Mouse (Mus musculus) spleen, postnatal 14 days (tissue): ENCODE measurements around the gene Xrra1.
"Not testable (repeated sequence)": the region's sequence is repeated elsewhere in the genome, so short reads cannot be mapped to it uniquely, and the experiment has no call there.

Source experiments
- DNase-seq, 2 experiments: peaks; one replicate each; pipeline ENCODE4 v3.0.0; 2021 to 2022; ENCODE audit warnings: low spot score in 2 of 2

Xrra1 gene

DNA sequence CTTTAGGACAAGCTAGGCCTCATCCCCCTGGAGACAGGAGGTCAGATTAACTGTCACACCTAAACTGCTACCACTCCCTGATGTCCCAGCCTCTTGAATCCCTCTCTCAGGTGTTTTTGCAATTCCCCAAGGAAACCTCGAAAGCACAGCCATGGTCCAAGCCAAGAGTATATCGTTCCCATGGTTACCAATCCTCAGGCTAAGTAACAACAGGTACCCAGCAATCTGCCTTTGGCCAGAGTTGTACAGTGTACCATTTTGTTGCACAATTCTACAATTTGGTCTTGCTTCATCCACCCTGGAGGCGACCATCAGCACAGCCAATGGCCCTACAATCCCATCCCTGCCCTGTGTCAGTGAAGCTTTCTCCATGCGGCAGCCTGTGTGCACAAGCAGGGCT is 38.0 kb downstream of the Xrra1 start:
- DNase-seq, result no peak

DNA sequence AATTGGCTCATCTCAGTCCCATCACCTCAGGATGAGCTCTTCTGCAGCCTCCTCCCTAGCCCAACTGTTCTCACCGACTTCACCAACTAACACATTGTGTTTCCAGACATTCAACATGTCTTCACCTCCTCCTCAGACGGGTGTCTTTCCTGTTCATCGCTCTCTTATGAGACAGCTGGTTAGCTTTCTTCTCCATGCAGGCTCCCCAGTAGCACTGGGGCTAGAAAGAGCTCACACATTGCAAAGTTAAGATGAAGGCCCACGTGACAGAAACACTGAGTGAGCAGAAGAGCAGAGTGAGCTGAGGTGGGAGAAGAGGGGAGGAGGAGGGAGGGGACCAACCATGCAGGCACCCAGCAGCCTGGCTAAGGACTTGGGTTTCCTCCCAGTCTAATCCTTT is 43.3 kb downstream of the Xrra1 start:
- no peak for DNase-seq

DNA sequence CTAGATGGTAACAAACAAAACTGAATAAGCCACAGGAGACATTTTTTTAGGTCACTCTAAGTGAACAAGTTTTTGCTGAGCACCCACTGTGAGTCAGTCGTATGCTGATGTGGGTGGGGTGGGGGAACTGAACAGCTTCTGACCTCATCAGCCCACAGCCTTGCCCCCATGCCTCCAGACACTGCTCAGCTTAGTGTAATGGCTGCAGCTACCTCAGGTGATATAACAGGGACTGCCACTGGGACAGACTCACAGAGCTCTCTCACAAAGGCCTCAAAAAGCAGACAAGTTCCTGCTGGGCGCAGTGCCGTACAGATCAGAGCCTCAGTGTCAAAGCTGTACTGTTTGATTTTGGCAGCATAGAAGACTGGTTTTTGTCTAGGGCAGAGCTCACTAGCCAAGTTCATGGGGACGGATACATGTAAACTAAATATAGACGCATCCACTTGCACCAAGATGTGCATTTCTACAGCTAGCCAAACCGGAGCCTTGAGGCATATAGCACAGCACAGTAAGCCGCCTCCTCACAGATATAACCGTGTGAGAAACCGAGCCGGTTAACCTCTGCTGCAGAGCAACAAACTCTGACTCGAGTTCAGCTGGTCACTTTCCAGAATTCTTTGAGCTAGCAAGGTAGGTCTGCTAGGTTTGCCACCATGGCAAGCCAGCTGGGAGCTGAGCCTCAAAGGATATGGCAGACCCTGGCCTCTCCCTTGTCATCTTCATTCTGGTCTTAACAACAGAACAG is 44.2 kb downstream of the Xrra1 start:
- DNase-seq, result no peak

DNA sequence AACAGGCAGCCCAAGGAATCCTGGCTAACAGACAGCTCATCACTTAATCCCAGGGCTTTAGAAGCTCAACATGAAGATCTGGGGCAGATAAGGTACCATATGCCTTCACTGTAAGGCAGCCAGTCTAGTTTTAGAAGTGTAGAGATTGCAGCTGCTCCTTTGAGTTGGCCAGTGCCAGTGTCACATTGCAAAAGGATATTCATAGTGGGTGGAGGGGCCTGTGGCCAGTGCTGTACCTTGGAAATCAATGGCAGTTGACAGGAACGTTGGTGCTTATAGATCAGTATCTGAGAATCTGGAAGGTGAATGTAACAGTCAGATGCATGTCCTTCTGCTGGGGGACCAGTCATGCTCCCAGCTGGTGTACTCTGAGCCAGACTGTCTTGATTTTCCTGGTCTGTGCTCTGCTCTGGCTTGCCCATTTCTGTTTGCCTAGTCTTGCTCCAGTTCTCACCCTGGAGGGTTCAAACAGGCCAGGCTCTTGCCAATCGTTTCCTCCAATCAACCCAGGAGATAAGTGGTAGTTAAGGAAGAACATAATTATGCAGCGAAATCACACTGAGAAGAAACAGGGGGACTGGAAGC is 45.6 kb downstream of the Xrra1 start:
- DNase-seq, result no peak

DNA sequence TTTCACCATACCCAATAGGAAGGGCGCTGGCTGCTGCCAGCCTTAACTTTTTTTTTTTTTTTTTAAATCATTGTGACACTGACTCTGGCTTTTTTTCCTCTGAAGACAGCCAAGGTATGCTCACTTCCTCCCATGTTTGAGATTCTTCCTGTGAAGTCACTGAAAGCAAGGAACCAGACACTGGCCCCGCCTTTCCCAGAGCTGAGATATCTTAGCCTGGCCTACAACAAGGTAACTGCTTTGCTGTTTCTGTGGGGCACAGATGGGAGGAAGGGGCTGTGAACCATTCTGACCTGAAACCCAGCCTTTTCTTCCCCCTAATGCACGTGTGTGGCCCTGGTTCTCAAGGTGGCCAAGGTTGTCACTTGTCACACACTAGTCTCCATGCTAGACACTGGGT is 47.4 kb downstream of the Xrra1 start:
- DNase-seq, result no peak

DNA sequence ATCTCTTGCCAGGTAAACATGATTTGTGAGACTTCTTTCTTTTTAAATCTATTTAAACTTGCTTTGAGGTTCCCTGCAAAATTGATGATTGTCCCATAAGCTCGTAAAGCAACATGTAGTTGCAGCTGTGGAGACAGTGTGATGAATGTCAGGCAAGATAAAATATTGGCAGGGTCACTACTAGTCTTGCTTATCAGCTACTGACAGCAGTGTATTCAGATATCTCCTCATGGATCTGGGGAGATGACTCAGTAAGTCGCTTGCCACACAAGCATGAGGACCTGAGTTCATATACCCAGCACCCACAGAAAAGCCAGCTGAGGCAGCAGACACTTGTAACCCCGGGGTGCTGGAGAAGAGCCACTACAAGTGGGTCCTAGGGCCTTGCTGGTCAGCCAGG is 48.5 kb downstream of the Xrra1 start:
- DNase-seq, result no peak

DNA sequence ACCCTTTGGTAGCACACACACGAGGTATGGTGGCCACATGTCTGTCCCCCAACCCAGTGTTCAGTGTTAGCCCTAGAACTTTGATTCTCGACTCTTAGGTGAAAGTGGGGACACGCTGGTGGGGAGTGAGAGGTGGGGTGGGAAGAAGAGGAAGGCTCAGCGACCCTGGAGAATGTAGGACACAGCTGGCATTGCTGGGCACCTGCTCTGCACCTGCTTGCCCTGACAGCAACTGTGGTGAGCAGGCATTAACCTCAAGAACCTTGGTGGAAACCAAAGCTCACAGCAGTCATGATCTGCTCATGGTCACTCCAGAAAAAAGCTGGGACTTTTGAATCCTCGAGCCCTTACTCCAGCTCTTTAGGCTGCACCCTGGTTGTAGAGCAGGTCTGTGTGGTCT is 52.1 kb downstream of the Xrra1 start:
- DNase-seq, result no peak

DNA sequence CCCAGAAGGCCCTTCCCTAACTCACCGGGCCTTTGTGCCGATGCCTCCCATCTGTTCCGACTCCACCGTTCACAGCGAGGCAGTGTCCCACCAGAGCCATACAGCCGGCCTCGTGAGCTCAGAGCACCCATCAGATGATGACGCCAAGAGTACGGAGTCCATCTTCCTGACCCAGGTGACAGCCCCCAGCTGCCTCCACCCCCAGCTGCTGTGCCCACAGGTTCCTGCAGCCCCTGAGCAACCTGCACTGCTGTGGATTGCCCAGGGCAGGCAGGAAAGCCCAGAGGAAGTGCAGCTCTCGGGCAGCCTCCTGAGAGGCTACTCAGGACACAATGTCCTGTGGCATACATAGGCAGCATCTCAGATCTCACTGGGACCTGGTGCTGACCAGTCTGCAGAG is 55.4 kb downstream of the Xrra1 start:
- no peak for DNase-seq

DNA sequence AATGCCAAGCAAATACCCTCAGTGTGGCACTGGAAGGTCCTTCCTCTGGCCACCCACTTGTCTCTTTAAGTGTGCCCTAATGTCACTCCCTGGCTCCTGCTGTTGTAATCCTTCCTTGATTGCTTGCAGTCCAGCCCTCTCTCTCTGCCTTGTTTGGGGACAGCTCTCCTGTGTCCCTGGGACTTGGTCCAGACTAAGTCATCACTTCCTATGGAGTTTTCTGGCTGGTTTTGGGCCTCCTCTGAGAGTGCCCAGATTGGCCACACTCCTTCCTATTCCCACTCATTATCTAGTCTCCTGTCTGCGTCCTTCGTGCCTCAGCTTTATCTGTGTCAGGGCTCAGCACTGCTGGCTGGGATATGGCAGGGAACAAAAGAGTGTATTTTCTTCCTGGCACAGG is 56.6 kb downstream of the Xrra1 start:
- DNase-seq, result no peak

DNA sequence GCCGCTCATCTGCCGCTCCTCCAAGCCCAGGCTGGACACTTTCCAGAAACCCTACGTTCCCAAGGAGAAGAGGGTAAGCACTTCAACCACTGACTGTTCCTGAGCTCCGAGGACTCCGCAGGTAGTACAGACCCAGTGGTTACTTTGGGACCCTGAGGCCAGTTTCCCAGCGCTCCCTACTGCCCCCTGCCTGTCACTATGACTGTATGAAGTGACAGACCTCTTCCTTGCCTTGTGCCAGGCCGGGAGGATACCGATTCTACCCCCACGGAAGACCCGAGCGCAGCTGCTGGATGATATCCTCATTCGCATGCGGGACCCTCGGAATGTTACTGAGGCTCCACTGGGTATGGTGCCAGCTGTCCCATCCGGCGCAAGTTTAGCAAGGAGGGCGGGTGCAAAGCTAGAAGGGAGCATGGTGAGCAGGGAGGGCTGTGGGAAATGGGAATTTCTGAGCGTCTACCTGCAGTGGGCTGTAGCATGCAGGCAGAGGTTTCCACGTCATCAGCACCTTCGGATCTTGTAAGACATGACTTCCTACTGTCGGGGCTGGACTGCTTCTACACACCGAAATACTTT is 57.9 kb downstream of the Xrra1 start:
- DNase-seq, result peak in 1 of 2 experiments; percentile 17

DNA sequence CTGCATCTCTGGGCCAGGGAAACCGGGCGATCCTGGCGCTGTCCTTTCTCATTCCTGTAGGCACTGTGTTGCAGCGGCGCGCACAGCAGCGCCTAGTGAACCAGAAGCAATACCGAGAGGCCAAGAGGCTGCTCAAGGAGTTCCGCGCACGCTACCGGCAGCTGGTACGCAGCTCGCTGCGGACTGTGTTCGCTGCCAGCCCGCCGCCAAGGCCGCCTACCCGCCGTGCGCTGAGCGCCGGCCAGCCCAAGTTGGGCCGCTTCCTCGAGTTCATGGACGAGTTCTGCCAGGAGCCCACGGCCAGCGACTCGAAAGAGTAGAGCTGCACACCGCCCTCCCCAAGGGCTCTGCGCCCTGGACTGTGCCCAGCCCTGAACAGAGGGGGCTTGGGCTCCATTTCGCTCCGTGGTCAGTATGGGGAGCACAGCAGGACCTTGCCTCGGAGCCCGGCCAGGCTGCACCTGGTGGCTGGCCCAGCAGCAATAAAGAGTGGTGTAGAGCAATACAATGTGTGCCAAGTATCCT is 58.5 kb downstream of the Xrra1 start:
- no peak for DNase-seq

DNA sequence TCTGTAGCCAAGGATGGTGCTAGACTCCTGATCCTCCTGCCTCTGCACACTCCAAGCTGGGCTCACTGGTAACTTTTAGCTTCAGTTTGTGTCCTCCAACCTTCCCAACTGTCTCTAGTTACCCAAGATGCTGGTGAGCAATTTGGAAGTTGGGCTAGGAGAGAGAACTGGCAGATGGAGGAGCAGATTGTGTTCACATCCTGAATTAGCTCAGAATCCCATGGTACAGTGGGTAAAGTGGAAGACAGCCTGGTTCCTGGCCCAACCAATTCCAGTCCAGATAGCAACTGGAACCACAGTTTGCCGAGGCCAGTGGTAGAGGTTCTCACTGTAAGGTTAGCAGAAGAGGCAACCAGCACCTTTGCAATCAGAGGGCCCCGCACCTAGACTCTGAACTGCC is 60.2 kb downstream of the Xrra1 start:
- DNase-seq, result no peak

DNA sequence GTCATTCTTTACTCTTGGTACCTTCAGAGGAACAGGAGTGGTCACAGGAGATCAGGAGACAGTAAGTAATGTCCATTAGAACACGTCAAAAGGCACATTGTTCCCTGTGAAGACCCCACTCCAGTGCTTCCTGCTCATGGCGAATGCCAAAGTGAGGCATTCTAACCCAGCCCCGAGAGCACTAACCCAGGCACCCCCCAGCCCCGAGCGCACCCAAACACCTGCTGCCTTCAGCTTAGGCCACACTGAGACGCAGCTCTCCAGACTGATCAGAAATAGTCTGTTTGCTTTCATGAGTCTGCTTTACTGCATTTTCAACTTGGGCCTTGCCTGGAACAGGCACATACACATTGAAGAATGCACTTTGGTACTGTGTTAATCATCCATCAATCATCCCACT is 61.1 kb downstream of the Xrra1 start:
- DNase-seq, result no peak

DNA sequence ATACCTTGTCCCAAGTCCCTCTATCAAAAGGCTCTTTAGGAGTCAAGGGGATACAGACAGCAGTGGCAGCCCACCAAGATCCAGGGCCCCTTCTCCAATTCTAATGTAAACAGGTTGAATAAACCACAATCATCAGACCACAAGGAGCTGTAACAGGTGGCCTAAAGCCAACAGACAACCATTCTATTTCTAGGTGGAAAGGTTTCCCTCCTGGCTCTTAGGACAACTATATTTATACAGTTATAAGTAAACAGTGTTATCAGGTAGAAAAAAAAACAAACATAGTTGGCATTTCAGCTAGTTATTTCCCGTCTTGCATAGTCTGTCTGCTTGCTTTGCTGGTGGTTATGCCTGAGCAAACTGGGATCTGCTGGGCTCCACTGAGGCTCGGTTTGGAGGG is 61.5 kb downstream of the Xrra1 start:
- no peak for DNase-seq

DNA sequence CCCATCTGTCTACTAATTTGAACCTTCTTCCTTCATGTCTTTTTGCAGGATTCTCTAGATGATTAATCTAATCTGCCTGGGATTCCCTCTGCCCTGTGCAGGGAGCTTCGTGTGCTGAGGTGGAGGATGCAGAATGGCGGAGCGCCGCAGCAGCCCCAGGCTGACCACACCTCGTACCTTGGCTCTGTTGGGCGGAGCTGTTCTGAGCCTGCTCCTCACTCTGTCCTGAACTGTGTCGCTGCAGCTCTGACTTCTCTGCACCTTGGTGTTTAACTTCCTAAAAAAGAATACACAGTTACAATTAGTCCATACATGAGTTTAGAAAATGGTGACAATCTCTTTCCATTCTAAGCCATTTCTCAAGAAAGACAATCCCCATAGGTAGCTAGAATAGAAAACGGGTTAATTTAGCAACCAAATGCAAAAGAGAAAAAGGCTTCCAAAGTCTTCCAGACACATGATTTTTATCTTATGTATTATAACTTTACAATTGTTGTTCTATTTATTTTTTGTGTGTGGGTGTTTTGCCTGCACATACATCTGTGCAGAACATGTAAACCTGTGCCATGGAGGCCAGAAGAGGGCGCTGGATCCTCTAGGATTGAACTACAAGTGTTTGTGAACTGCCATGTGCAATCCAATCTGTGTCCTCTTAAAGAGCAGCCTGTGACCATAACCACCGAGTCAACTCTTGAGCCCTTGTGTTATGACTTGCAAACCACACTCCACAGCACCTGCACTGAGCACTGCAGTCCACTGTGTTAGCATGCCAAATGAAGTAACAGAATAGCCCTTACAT is 68.2 kb downstream of the Xrra1 start:
- DNase-seq, result peak in 1 of 2 experiments; percentile 46

DNA sequence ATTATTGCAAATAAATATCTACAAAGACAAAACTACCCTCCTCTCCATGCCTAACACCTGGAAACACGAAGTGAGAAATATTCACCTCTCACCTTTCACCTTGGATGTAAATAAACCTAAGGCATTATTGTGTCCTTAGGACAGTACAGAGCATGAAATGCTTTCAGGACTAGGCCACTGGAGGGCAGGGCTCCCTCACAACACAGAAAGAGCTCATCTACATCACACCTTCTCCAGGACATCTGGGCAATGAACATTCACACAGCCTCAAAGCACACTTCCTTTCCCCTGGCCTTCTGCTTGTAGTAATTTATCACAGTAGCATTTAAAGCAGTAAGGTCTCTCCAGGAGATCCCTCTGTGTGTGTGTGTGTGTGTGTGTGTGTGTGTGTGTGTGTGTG is 76.8 kb downstream of the Xrra1 start:
- DNase-seq, result no peak

DNA sequence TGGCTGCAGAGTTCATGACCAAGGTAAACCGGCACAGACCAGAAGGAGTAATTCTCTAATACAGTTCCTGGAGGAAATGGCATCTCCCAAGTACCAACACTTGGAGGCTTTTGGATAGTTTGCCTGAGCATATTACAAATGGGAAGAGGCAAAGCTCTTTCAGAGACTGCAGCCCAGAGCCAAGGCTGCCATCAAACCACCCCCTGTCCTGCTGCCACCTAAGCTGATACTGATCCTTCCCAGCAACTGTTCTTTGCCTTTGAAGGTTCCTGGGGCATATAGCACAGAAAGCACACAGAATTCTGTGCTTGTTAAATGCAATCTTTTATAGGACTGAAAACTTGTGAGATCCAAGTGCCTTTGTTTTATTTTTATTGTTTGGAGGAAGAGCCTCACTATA is 81.8 kb downstream of the Xrra1 start:
- DNase-seq, result no peak

DNA sequence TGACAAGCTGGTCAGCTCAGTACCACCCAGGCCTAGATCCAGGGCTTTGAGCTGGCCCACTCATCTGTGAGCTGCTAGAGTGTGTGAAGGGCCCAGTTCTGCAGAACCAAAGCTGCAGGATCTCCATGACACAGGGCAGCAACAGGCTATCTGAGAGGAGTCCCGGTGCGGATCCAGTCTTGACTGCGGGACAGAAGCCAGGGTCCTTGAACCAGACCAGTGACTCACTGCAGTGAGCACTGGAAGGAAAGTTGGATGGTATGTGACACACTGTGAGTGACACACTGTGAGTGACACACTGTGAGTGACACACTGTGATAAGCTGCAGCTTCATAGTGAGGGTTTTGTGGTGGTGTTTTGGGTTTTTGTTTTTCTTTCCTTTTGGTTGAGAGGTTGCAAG is 85.6 kb downstream of the Xrra1 start:
- no peak for DNase-seq

DNA sequence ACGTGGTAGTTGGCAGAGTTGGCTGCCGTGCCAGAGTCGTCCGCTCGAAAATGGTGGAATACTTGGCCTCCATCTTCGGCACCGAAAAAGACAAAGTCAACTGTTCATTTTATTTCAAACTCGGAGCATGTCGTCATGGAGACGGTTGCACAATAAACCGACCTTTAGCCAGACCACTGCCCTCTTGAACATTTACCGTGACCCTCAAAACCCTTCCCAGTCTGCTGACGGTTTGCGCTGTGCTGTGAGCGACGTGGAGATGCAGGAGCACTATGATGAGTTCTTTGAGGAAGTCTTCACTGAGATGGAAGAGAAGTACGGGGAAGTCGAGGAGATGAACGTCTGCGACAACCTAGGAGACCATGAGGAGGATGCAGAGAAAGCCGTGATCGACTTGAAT is 86.1 kb downstream of the Xrra1 start:
- not testable (repeated sequence) for DNase-seq

DNA sequence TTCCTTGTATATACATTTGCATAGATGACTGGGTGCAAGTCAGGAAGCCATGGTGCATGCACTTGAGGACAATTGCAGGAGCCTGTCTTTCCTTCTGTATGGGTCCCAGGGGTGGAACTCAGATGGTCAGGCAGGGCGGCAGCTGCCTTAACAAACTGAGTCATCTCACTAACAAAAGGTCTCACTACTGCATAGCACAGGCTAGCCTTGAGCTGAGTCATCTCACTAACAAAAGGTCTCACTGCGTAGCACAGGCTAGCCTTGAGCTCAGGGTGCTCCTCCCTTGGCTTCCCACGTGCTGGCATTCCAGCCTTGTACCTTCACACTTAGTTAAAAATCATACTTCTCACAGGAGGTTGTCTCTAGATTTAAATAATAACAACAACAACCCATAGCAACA is 87.0 kb downstream of the Xrra1 start:
- DNase-seq, result no peak

DNA sequence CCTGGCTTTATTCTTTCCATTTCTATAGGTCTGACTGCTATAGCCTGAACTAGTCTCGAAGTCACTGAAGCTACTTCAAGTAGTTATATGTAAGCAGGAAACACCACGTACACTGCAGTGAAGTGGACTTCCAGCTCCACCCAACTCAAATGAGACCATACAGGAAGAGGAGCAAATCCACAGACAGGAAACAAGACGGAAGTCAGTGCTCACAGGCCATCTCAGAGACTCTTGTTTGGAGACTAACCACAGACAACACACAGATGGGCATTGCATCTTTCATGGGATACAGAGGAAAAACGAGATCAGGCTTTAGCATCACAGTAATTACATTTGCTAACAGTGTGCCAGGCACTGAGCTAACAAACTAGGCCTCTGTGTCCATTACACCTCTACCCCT is 87.4 kb downstream of the Xrra1 start:
- DNase-seq, result no peak

DNA sequence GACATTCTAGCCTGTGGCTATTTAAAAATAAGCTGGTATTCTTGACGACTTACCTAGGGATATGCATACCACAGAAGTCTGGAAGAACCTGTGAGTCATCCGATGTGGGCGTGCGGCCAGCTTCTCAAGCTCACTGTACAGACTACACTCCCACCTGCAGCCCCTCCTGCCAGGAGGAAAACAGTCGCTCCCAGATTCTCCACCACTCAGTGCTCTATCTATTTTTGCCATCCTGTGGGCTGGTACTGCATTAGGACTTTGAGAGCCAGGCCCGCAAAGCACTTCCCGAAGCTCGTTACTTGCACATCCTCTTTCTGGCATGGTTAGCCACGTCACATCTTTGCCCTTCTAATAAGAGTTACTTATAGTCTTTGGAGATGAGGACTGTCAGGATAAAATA is 88.4 kb downstream of the Xrra1 start:
- DNase-seq, result no peak
